In genomic region chr17:23770493-23770892, GRCm38 (mm10) we compare ENCODE assay signal across 8 mouse cellular contexts. TPM values are rescaled to one million over a fixed set of nuclear protein-coding genes. Genes with fewer than 3 reads are reported as not detected.
DNase-seq lines count a peak whose midpoint lies in the region; ATAC-seq and TF ChIP-seq lines count a peak whose summit lies in the region.

No protein-coding gene starts in this region.

- DNase-seq in lung, adult 2 months = no peak
- DNase-seq in lung, postnatal 4 days = no peak
- no peak for DNase-seq in embryonic facial prominence, embryonic 10.5 days (ENCODE audit: low spot score)
- no peak for DNase-seq in intestine, embryonic 14.5 days (ENCODE audit: low spot score)
- no peak for DNase-seq in ovary, postnatal 36 days (ENCODE audit: low spot score)
- no peak for DNase-seq in ovary, postnatal 10 days (ENCODE audit: low spot score)
- DNase-seq in gastrocnemius, postnatal 14 days = no peak

- H3ac ChIP-seq in myocyte (ENCODE audit: control insufficient read depth, insufficient read length) = no peak overlapping the region

- ATAC-seq in intestine, embryonic 14.5 days (replicated peaks; ENCODE audit: low FRiP score, low TSS enrichment, low read depth) = no peak

- H3K4me1 ChIP-seq in lung, adult 2 months (ENCODE audit: control insufficient read depth, insufficient read depth, low read length) = no peaks in the 10 kb centered on the region; the same call in none of the 2 replicates
- H3K4me1 ChIP-seq in embryonic facial prominence, embryonic 10.5 days = peaks cover 24% of the 10 kb centered on the region
- H3K4me1 ChIP-seq in intestine, embryonic 14.5 days (replicated peaks; ENCODE audit: control insufficient read depth, insufficient read depth, low read length) = 0 out of 2 replicates have a peak, but pooled peaks cover 7% of the 10 kb centered on the region

- peaks cover 42% of the 10 kb centered on the region for H3K36me3 ChIP-seq in embryonic facial prominence, embryonic 10.5 days (replicated peaks)
- H3K36me3 ChIP-seq in intestine, embryonic 14.5 days (ENCODE audit: control insufficient read depth, insufficient read depth, low read length) = no peaks in the 10 kb centered on the region
- no peaks in the 10 kb centered on the region for H3K36me3 ChIP-seq in myocyte (ENCODE audit: control insufficient read depth, insufficient read depth)

- H3K27ac ChIP-seq in embryonic facial prominence, embryonic 10.5 days (replicated peaks) = peak overlapping the region; percentile 98
- no peak overlapping the region for H3K27ac ChIP-seq in intestine, embryonic 14.5 days (ENCODE audit: low read depth)

- intact Hi-C loops in gastrocnemius, postnatal 14 days (cut with DNase I; ENCODE audit: low total_unique reads) = no loop called here

- H3K9me3 ChIP-seq in embryonic facial prominence, embryonic 10.5 days = no peaks in the 10 kb centered on the region
- H3K9me3 ChIP-seq in intestine, embryonic 14.5 days (ENCODE audit: control insufficient read depth, low read length) = no peaks in the 10 kb centered on the region

- TF ChIP-seq POLR2A in lung, adult 2 months (IDR thresholded peaks at IDR 0.05; ENCODE audit: borderline replicate concordance, extremely low read depth, low read depth, low read length) = no peak
- TF ChIP-seq POLR2A in myocyte (IDR thresholded peaks at IDR 0.05; ENCODE audit: insufficient read length, low read depth) = no peak

- H3K9ac ChIP-seq in intestine, embryonic 14.5 days (ENCODE audit: low read length) = peak overlapping the region; percentile 93

- peak overlapping the region; percentile 77 for H3K4me2 ChIP-seq in intestine, embryonic 14.5 days (ENCODE audit: low read length)
- peak overlapping the region; percentile 72 for H3K4me2 ChIP-seq in myocyte (ENCODE audit: low read depth)

- 39% methylated on average over 2 of the region's 2 CpGs for WGBS in lung, adult 2 months
- 20% methylated on average over 2 of the region's 2 CpGs for WGBS in embryonic facial prominence, embryonic 10.5 days
- 26% methylated on average over 2 of the region's 2 CpGs for WGBS in intestine, embryonic 14.5 days

- TF ChIP-seq CTCF in lung, adult 2 months (IDR thresholded peaks at IDR 0.05; ENCODE audit: insufficient read depth, low read length) = no peak

- no peaks in the 10 kb centered on the region for H3K27me3 ChIP-seq in embryonic facial prominence, embryonic 10.5 days (replicated peaks; ENCODE audit: low read depth, poor library complexity, severe bottlenecking)
- H3K27me3 ChIP-seq in intestine, embryonic 14.5 days (replicated peaks; ENCODE audit: control insufficient read depth, insufficient read depth, low read length) = no peaks in the 10 kb centered on the region
- H3K27me3 ChIP-seq in myocyte (ENCODE audit: control insufficient read depth, insufficient read depth, insufficient read length) = no peaks in the 10 kb centered on the region

- H3K4me3 ChIP-seq in lung, adult 2 months (replicated peaks; ENCODE audit: extremely low read depth, low read depth, low read length) = peak overlapping the region; percentile 67
- peak overlapping the region; percentile 90 for H3K4me3 ChIP-seq in embryonic facial prominence, embryonic 10.5 days
- H3K4me3 ChIP-seq in intestine, embryonic 14.5 days (ENCODE audit: low read depth, low read length) = peak overlapping the region; percentile 90
- H3K4me3 ChIP-seq in myocyte = peak overlapping the region; percentile 40

- H3K79me2 ChIP-seq in myocyte (ENCODE audit: control insufficient read depth, insufficient read depth) = peaks cover 12% of the 10 kb centered on the region

TF ChIP-seq in myocyte, 11 proteins besides CTCF, POLR2A, EP300 and RAD21:
- TF ChIP-seq USF1 (IDR thresholded peaks at IDR 0.05; ENCODE audit: low read depth) (no peak), MYOD1 (IDR thresholded peaks at IDR 0.05; ENCODE audit: control insufficient read depth in 1 of 3, insufficient read length in 2 of 3, low read depth in 2 of 3) (no peak), MYOG (IDR thresholded peaks at IDR 0.05; ENCODE audit: control insufficient read depth in 1 of 3, insufficient read depth in 1 of 3, insufficient read length in 2 of 3, low read depth in 2 of 3) (no peak), E2F4 (IDR thresholded peaks at IDR 0.05; ENCODE audit: insufficient read depth) (no peak), TCF3 (IDR thresholded peaks at IDR 0.05; ENCODE audit: insufficient read length, low read depth) (no peak)

RNA-seq across cellular contexts. Expression of gene Flywch1, which starts 0.9 kb away (rescaled TPM):
- polyA plus RNA-seq in lung, adult 2 months (2012; rRNA removed) = 37.1 and 39.1 TPM in 2 replicates
- 168 and 178 TPM in 2 replicates for polyA plus RNA-seq in embryonic facial prominence, embryonic 10.5 days (2016; fragmentation: Nextera tagmentation; extraction: Ambion mirVana)
- 58.6 and 69.4 TPM in 2 replicates for polyA plus RNA-seq in intestine, embryonic 14.5 days (2014; fragmentation: Nextera tagmentation; extraction: Ambion mirVana)
- polyA plus RNA-seq in myocyte (2012; fragmentation: generic; extraction: Trizol) = 43.5 TPM
- 10 to 100 TPM; 35.6 to 35.8 TPM for total RNA-seq in gastrocnemius, postnatal 14 days (2021)

RNA-seq across cellular contexts. Expression of gene Flywch2, which starts 15.4 kb away (rescaled TPM):
- polyA plus RNA-seq in lung, adult 2 months (2012; rRNA removed) = 8.0 and 8.8 TPM in 2 replicates
- 35.4 and 41.3 TPM in 2 replicates for polyA plus RNA-seq in embryonic facial prominence, embryonic 10.5 days (2016; fragmentation: Nextera tagmentation; extraction: Ambion mirVana)
- 21.2 and 21.5 TPM in 2 replicates for polyA plus RNA-seq in intestine, embryonic 14.5 days (2014; fragmentation: Nextera tagmentation; extraction: Ambion mirVana)
- polyA plus RNA-seq in myocyte (2012; fragmentation: generic; extraction: Trizol) = 0.42 TPM
- 1 to 10 TPM; 1.2 to 2.0 TPM for total RNA-seq in gastrocnemius, postnatal 14 days (2021)

RNA-seq across cellular contexts. Expression of gene Srrm2, which starts 19.8 kb away (rescaled TPM):
- polyA plus RNA-seq in lung, adult 2 months (2012; rRNA removed) = 538 and 681 TPM in 2 replicates
- polyA plus RNA-seq in embryonic facial prominence, embryonic 10.5 days (2016; fragmentation: Nextera tagmentation; extraction: Ambion mirVana) = 511 and 516 TPM in 2 replicates
- polyA plus RNA-seq in intestine, embryonic 14.5 days (2014; fragmentation: Nextera tagmentation; extraction: Ambion mirVana) = 451 and 452 TPM in 2 replicates
- polyA plus RNA-seq in myocyte (2012; fragmentation: generic; extraction: Trizol) = 58.2 TPM
- total RNA-seq in gastrocnemius, postnatal 14 days (2021) = 100 to 1,000 TPM; 148 to 169 TPM

RNA-seq across cellular contexts. Expression of gene Kremen2, which starts 24.9 kb away (rescaled TPM):
- 0.81 and 1.1 TPM in 2 replicates for polyA plus RNA-seq in lung, adult 2 months (2012; rRNA removed)
- 8.3 and 9.6 TPM in 2 replicates for polyA plus RNA-seq in embryonic facial prominence, embryonic 10.5 days (2016; fragmentation: Nextera tagmentation; extraction: Ambion mirVana)
- 0.16 and 0.19 TPM in 2 replicates for polyA plus RNA-seq in intestine, embryonic 14.5 days (2014; fragmentation: Nextera tagmentation; extraction: Ambion mirVana)
- 0.88 TPM for polyA plus RNA-seq in myocyte (2012; fragmentation: generic; extraction: Trizol)
- total RNA-seq in gastrocnemius, postnatal 14 days (2021) = not detected

RNA-seq across cellular contexts. Expression of gene Paqr4, which starts 29.8 kb away (rescaled TPM):
- 59.8 and 63.5 TPM in 2 replicates for polyA plus RNA-seq in lung, adult 2 months (2012; rRNA removed)
- 12.6 and 14.1 TPM in 2 replicates for polyA plus RNA-seq in embryonic facial prominence, embryonic 10.5 days (2016; fragmentation: Nextera tagmentation; extraction: Ambion mirVana)
- polyA plus RNA-seq in intestine, embryonic 14.5 days (2014; fragmentation: Nextera tagmentation; extraction: Ambion mirVana) = 18.4 and 18.6 TPM in 2 replicates
- 15.4 TPM for polyA plus RNA-seq in myocyte (2012; fragmentation: generic; extraction: Trizol)
- total RNA-seq in gastrocnemius, postnatal 14 days (2021) = 1 to 10 TPM; 5.7 to 9.1 TPM

Comparison
In these comparisons a context has a peak if more than half of its experiments do, and no peak if none do; other contexts are left out.
1. H3K4me3 ChIP-seq: peak in every context shown above with its lines; median percentile 90 in embryonic facial prominence, embryonic 10.5 days; 90 in intestine, embryonic 14.5 days; 67 in lung, adult 2 months; 40 in myocyte.